Mouse (Mus musculus) erythroblast, embryonic 14.5 days (primary cell): ENCODE data around the gene Tbc1d17.

Source experiments
- GATA1 ChIP-seq: IDR thresholded peaks from 2 replicates; pipeline ENCODE4 v1.6.1; 2012; ENCODE audit warnings: low read length, inconsistent platforms, mixed read lengths
- TAL1 ChIP-seq: IDR thresholded peaks from 3 replicates; pipeline ENCODE4 v1.6.1; 2012; ENCODE audit warnings: low read length, inconsistent platforms, mixed read lengths

- TF ChIP-seq GATA1 (no peak), TAL1 (no peak)
These were observed 18.9 kb upstream of the Tbc1d17 start for GRCm38 (mm10) chr7:44867802-44868201.
